Mouse (Mus musculus): Measurements from ENCODE around the gene F8.

GRCm38 (mm10) chrX:75381699-75382098, 716 bp downstream of the F8 start:
- TF ChIP-seq EP300 (IDR thresholded peaks at IDR 0.05; ENCODE audit: low read length) (no peak), CTCF (conservative IDR thresholded peaks at IDR 0.05 in 1 of 2, IDR thresholded peaks at IDR 0.05 in 1 of 2; ENCODE audit: low read depth in 2 of 2, low read length in 2 of 2) (no peak), SIN3A (IDR thresholded peaks at IDR 0.05; ENCODE audit: low read length) (no peak), TCF12 (IDR thresholded peaks at IDR 0.05; ENCODE audit: low read depth, low read length) (no peak), POLR2A (IDR thresholded peaks at IDR 0.05; ENCODE audit: low read depth, low read length) (no peak), KAT2A (IDR thresholded peaks at IDR 0.05; ENCODE audit: insufficient replicate concordance, low read length) (no peak)
